Mouse (Mus musculus) midbrain, embryonic 11.5 days (tissue): ENCODE measurements at regions not wholly inside any gene's neighbourhood (a gene's known extent, or its start where the extent isn't known, plus 50 kb on each side); places are given as distances from the start of the nearest gene placed in this dataset.

Source experiments
- ATAC-seq: fragments of 200-750 bp; cut with Nextera tagmentation; 2 replicates; pipeline ENCODE4 v1.8.0; 2017; ENCODE audit warnings: moderate TSS enrichment, moderate library complexity; ENCODE audit not compliant: low FRiP score
- DNase-seq: peaks from one replicate; pipeline ENCODE4 v3.0.0; 2015; ENCODE audit warnings: low spot score; ENCODE audit errors: missing footprints
- H3K27ac ChIP-seq: fragments of 300-500 bp; sonication (generic); 2 replicates; pipeline ENCODE4 v1.5.1; 2014; ENCODE audit warnings: low read depth, low read length
- H3K27me3 ChIP-seq: fragments of 300-500 bp; sonication (generic); 2 replicates; pipeline ENCODE4 v1.6.1; 2014; ENCODE audit warnings: mild to moderate bottlenecking, low read length, moderate library complexity, mixed read lengths; ENCODE audit not compliant: control insufficient read depth, insufficient read depth
- H3K36me3 ChIP-seq: fragments of 300-500 bp; sonication (generic); 2 replicates; pipeline ENCODE4 v1.6.1; 2014; ENCODE audit warnings: mild to moderate bottlenecking, low read length, moderate library complexity, mixed read lengths; ENCODE audit not compliant: control insufficient read depth, insufficient read depth
- H3K4me1 ChIP-seq: fragments of 300-500 bp; sonication (generic); 2 replicates; pipeline ENCODE4 v1.6.1; 2014; ENCODE audit warnings: low read length; ENCODE audit not compliant: control insufficient read depth, insufficient read depth
- H3K4me2 ChIP-seq: fragments of 300-500 bp; sonication (generic); 2 replicates; pipeline ENCODE4 v1.6.1; 2014; ENCODE audit warnings: mild to moderate bottlenecking, moderate library complexity
- H3K4me3 ChIP-seq: fragments of 300-500 bp; sonication (generic); 2 replicates; pipeline ENCODE4 v1.5.1; 2014; ENCODE audit warnings: low read depth, low read length
- H3K9ac ChIP-seq: fragments of 300-500 bp; sonication (generic); 2 replicates; pipeline ENCODE4 v1.6.1; 2014; ENCODE audit warnings: low read length
- H3K9me3 ChIP-seq: fragments of 300-500 bp; sonication (generic); 2 replicates; pipeline ENCODE4 v1.6.1; 2016; ENCODE audit warnings: low read length; ENCODE audit not compliant: control insufficient read depth
- WGBS: fragments of 180-500 bp; shearing (Covaris S2); extraction: QIAGEN DNeasy Blood & Tissue Kit; methylation state at CpG from one replicate; pipeline ENCODE4 v1.1.7; 2014; 5-methylcytosine and 5-hydroxymethylcytosine counted together

DNA sequence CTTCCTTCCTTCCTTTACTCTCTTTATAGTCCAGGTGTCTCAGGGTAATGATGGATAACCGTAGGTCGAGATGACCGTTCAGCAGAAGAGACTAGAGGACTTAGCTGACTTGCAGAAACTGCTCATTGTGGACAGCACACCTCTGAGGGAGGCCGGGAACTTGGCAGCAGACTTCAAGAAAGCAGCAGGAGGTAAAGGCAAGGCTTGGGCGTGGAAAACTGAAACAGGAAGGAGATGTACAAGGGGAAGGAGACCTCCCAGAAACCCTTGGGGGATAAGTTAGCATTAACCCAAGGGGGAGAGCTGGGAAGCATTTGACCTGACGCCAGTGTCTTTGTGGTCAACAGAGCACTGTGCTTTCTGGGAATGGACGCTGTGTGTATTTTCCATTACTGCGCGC lies 58.8 kb upstream of the Vangl1 start:
- Histone ChIP-seq H3K4me3 (no peak overlapping the region), H3K4me2 (no peak overlapping the region), H3K9me3 (no peaks in the 10 kb centered on the region), H3K4me1 (no peaks in the 10 kb centered on the region), H3K27ac (no peak overlapping the region), H3K9ac (no peak overlapping the region), H3K27me3 (no peaks in the 10 kb centered on the region), H3K36me3 (no peaks in the 10 kb centered on the region)
- no peak for ATAC-seq
- 81% methylated on average over 9 of the region's 9 CpGs for WGBS
- DNase-seq, result no peak

- Histone ChIP-seq H3K36me3 (no peaks in the 10 kb centered on the region), H3K27ac (no peak overlapping the region), H3K4me3 (no peak overlapping the region), H3K9me3 (no peaks in the 10 kb centered on the region), H3K9ac (no peak overlapping the region), H3K4me2 (no peak overlapping the region), H3K4me1 (no peaks in the 10 kb centered on the region), H3K27me3 (no peaks in the 10 kb centered on the region)
- DNase-seq, result peak; percentile 64
- ATAC-seq, result no peak
- WGBS, result 72% methylated on average over 8 of the region's 8 CpGs
Observed at GRCm38 (mm10) chr3:102262665-102263064, 58.2 kb upstream of the Vangl1 start.

DNA sequence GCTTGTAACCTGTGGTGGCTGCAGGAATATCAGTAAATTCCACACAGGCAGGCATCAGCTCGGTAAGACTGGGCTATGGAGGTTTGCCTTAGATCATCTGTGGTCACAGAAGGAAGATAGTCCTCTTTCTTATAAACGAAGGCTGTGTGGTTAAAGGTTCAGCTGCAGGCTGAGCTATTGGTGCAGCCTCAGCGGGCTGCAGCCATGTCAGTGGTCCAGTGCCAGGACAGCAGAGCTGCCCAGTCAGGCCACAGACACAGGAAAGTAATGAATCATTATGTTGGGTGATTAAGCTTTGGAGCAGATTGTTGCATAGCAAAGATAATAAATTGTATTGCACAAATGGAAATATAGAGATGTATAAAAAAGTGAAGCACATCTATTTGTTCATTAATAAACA lies 57.0 kb upstream of the Vangl1 start:
- H3K36me3 ChIP-seq, result no peaks in the 10 kb centered on the region
- no peak overlapping the region for H3K4me3 ChIP-seq
- WGBS, result 85% methylated on average over 3 of the region's 3 CpGs
- H3K9ac ChIP-seq, result no peak overlapping the region
- no peaks in the 10 kb centered on the region for H3K9me3 ChIP-seq
- DNase-seq (no peak), ATAC-seq (no peak)
- no peaks in the 10 kb centered on the region for H3K27me3 ChIP-seq
- no peak overlapping the region for H3K27ac ChIP-seq
- H3K4me2 ChIP-seq, result no peak overlapping the region
- no peaks in the 10 kb centered on the region for H3K4me1 ChIP-seq
